Mouse (Mus musculus) lung, adult 2 months (tissue): ENCODE data around the gene Mtss1l.

Experiments used
- CTCF ChIP-seq: fragments of 200-500 bp; IDR thresholded peaks from 2 replicates; pipeline ENCODE4 v1.5.1; 2011; ENCODE audit warnings: mild to moderate bottlenecking, low read length, control low read depth; ENCODE audit not compliant: insufficient read depth
- POLR2A ChIP-seq: fragments of 200-500 bp; IDR thresholded peaks from 2 replicates; pipeline ENCODE4 v1.6.1; 2011; ENCODE audit warnings: low read depth, mild to moderate bottlenecking, control low read depth, low read length, borderline replicate concordance; ENCODE audit errors: extremely low read depth

GRCm38 (mm10) chr8:110724493-110724892 lies 3.2 kb downstream of the Mtss1l start:
- TF ChIP-seq POLR2A (no peak), CTCF (no peak)
